Mouse (Mus musculus): ENCODE data around the gene Hsf5. TPM values are rescaled to one million over a fixed set of nuclear protein-coding genes. Genes with fewer than 3 reads are reported as not detected.

Hsf5 gene
- polyA plus RNA-seq, 1 experiment from 2014 or later, result 0.06 TPM

GRCm38 (mm10) chr11:87587211-87587874, 29.6 kb upstream of the Hsf5 start:
- no peak overlapping the region for H3K9ac ChIP-seq (ENCODE audit: low read depth, low read length)
- no peaks in the 10 kb centered on the region for H3K36me3 ChIP-seq (ENCODE audit: control insufficient read depth, insufficient read depth)
- H3K9me3 ChIP-seq (replicated peaks; ENCODE audit: control insufficient read depth, low read length), result no peaks in the 10 kb centered on the region
- WGBS (ENCODE audit: insufficient replicate concordance), result 77% methylated on average over 5 of the region's 5 CpGs
- ATAC-seq (ENCODE audit: low read depth), result no peak
- H3K4me2 ChIP-seq (ENCODE audit: low read depth, low read length), result no peak overlapping the region
- H3K27ac ChIP-seq (ENCODE audit: low read length), result no peak overlapping the region
- H3K4me1 ChIP-seq (ENCODE audit: control insufficient read depth, low read depth, low read length), result peaks cover 14% of the 10 kb centered on the region
- no peak overlapping the region for H3K4me3 ChIP-seq (ENCODE audit: low read depth, low read length)
- H3K27me3 ChIP-seq (ENCODE audit: control insufficient read depth, insufficient read depth, low read depth, low read length), result no peaks in the 10 kb centered on the region

DNA sequence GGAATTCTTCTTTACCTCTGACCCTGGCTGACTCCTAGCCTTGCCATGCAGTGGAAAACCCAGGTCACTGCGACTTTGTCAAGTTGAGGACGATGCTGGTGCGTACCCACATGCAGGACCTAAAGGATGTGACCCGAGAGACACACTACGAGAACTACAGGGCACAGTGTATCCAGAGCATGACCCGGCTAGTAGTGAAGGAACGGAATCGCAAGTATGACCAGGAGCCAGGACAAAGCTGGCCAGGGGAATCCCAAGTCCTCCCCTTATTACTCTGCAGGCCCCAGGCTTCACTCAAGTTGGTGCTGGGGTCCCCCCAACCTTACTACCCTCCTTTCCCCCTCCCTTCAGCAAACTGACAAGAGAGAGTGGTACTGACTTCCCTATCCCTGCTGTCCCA, 27.4 kb upstream of the Hsf5 start:
- no peak overlapping the region for H3K27ac ChIP-seq (ENCODE audit: low read length)
- peaks cover 33% of the 10 kb centered on the region for H3K4me1 ChIP-seq (ENCODE audit: control insufficient read depth, low read depth, low read length)
- H3K36me3 ChIP-seq (ENCODE audit: control insufficient read depth, insufficient read depth), result no peaks in the 10 kb centered on the region
- no peaks in the 10 kb centered on the region for H3K27me3 ChIP-seq (ENCODE audit: control insufficient read depth, insufficient read depth, low read depth, low read length)
- no peak overlapping the region for H3K4me3 ChIP-seq (ENCODE audit: low read depth, low read length)
- H3K9me3 ChIP-seq (replicated peaks; ENCODE audit: control insufficient read depth, low read length), result no peaks in the 10 kb centered on the region
- WGBS (ENCODE audit: insufficient replicate concordance), result 85% methylated on average over 8 of the region's 8 CpGs
- no peak overlapping the region for H3K9ac ChIP-seq (ENCODE audit: low read depth, low read length)
- no peak overlapping the region for H3K4me2 ChIP-seq (ENCODE audit: low read depth, low read length)
- ATAC-seq (ENCODE audit: low read depth), result no peak

GRCm38 (mm10) chr11:87590841-87591525, 26.0 kb upstream of the Hsf5 start:
- Histone ChIP-seq H3K27ac (ENCODE audit: low read length) (peak overlapping the region; percentile 94), H3K9ac (ENCODE audit: low read depth, low read length) (peak overlapping the region; percentile 88), H3K4me3 (ENCODE audit: low read depth, low read length) (peak overlapping the region; percentile 86), H3K27me3 (ENCODE audit: control insufficient read depth, insufficient read depth, low read depth, low read length) (no peaks in the 10 kb centered on the region), H3K9me3 (replicated peaks; ENCODE audit: control insufficient read depth, low read length) (no peaks in the 10 kb centered on the region), H3K4me1 (ENCODE audit: control insufficient read depth, low read depth, low read length) (peaks cover 45% of the 10 kb centered on the region), H3K4me2 (ENCODE audit: low read depth, low read length) (peak overlapping the region; percentile 88), H3K36me3 (ENCODE audit: control insufficient read depth, insufficient read depth) (no peaks in the 10 kb centered on the region)
- WGBS (ENCODE audit: insufficient replicate concordance), result 2% methylated on average over 25 of the region's 25 CpGs
- ATAC-seq (ENCODE audit: low read depth), result no peak

GRCm38 (mm10) chr11:87591526-87592353, 25.2 kb upstream of the Hsf5 start, which contains the start of gene Mtmr4:
Gene Mtmr4 (plus strand): TSS chr11:87592162.
- Histone ChIP-seq H3K36me3 (ENCODE audit: control insufficient read depth, insufficient read depth) (no peaks in the 10 kb centered on the region), H3K4me3 (ENCODE audit: low read depth, low read length) (peak within 1 kb of the TSS; percentile 86), H3K4me1 (ENCODE audit: control insufficient read depth, low read depth, low read length) (peaks cover 52% of the 10 kb centered on the region), H3K27me3 (ENCODE audit: control insufficient read depth, insufficient read depth, low read depth, low read length) (no peaks in the 10 kb centered on the region), H3K4me2 (ENCODE audit: low read depth, low read length) (peak within 1 kb of the TSS; percentile 88), H3K9ac (ENCODE audit: low read depth, low read length) (peak within 1 kb of the TSS; percentile 88), H3K9me3 (replicated peaks; ENCODE audit: control insufficient read depth, low read length) (no peaks in the 10 kb centered on the region), H3K27ac (ENCODE audit: low read length) (peak within 1 kb of the TSS; percentile 96)
- WGBS (ENCODE audit: insufficient replicate concordance), result under 1% methylated on average over 57 of the region's 61 CpGs
- ATAC-seq (ENCODE audit: low read depth), result peak; percentile 96

GRCm38 (mm10) chr11:87592354-87592695, 24.6 kb upstream of the Hsf5 start:
- peak overlapping the region; percentile 86 for H3K4me3 ChIP-seq (ENCODE audit: low read depth, low read length)
- peak; percentile 39; the same call in 1 of the 2 replicates for ATAC-seq (ENCODE audit: low read depth)
- peak overlapping the region; percentile 88 for H3K4me2 ChIP-seq (ENCODE audit: low read depth, low read length)
- H3K36me3 ChIP-seq (ENCODE audit: control insufficient read depth, insufficient read depth), result peaks cover under 1% of the 10 kb centered on the region; the same call in 1 of the 2 replicates
- H3K27me3 ChIP-seq (ENCODE audit: control insufficient read depth, insufficient read depth, low read depth, low read length), result no peaks in the 10 kb centered on the region
- peak overlapping the region; percentile 96 for H3K27ac ChIP-seq (ENCODE audit: low read length)
- H3K9me3 ChIP-seq (replicated peaks; ENCODE audit: control insufficient read depth, low read length), result no peaks in the 10 kb centered on the region
- peak overlapping the region; percentile 73 for H3K9ac ChIP-seq (ENCODE audit: low read depth, low read length)
- 0% methylated on average over 15 of the region's 15 CpGs for WGBS (ENCODE audit: insufficient replicate concordance)
- H3K4me1 ChIP-seq (ENCODE audit: control insufficient read depth, low read depth, low read length), result peaks cover 53% of the 10 kb centered on the region

- Histone ChIP-seq H3K36me3 (ENCODE audit: control insufficient read depth, insufficient read depth) (peaks cover 5% of the 10 kb centered on the region), H3K4me2 (ENCODE audit: low read depth, low read length) (peak overlapping the region; percentile 88), H3K27ac (ENCODE audit: low read length) (peak overlapping the region; percentile 96), H3K4me1 (ENCODE audit: control insufficient read depth, low read depth, low read length) (peaks cover 53% of the 10 kb centered on the region), H3K4me3 (ENCODE audit: low read depth, low read length) (peak overlapping the region; percentile 86), H3K9me3 (replicated peaks; ENCODE audit: control insufficient read depth, low read length) (no peaks in the 10 kb centered on the region), H3K9ac (ENCODE audit: low read depth, low read length) (peak overlapping the region; percentile 73), H3K27me3 (ENCODE audit: control insufficient read depth, insufficient read depth, low read depth, low read length) (no peaks in the 10 kb centered on the region)
- no peak for ATAC-seq (ENCODE audit: low read depth)
- WGBS (ENCODE audit: insufficient replicate concordance), result 31% methylated on average over 13 of the region's 13 CpGs
Observed at GRCm38 (mm10) chr11:87592713-87593598, 24.0 kb upstream of the Hsf5 start.

GRCm38 (mm10) chr11:87595327-87595841, 21.6 kb upstream of the Hsf5 start:
- H3K27me3 ChIP-seq (ENCODE audit: control insufficient read depth, insufficient read depth, low read depth, low read length), result no peaks in the 10 kb centered on the region
- peak overlapping the region; percentile 71 for H3K9ac ChIP-seq (ENCODE audit: low read depth, low read length)
- H3K4me2 ChIP-seq (ENCODE audit: low read depth, low read length), result peak overlapping the region; percentile 97
- peaks cover 16% of the 10 kb centered on the region for H3K36me3 ChIP-seq (ENCODE audit: control insufficient read depth, insufficient read depth)
- WGBS (ENCODE audit: insufficient replicate concordance), result 4% methylated on average over 31 of the region's 37 CpGs
- peak overlapping the region; percentile 65 for H3K4me3 ChIP-seq (ENCODE audit: low read depth, low read length)
- H3K27ac ChIP-seq (ENCODE audit: low read length), result no peak overlapping the region
- peak; percentile 18 for ATAC-seq (ENCODE audit: low read depth)
- peaks cover 43% of the 10 kb centered on the region for H3K4me1 ChIP-seq (ENCODE audit: control insufficient read depth, low read depth, low read length)
- no peaks in the 10 kb centered on the region for H3K9me3 ChIP-seq (replicated peaks; ENCODE audit: control insufficient read depth, low read length)

- no peak for ATAC-seq (ENCODE audit: low read depth)
- Histone ChIP-seq H3K27ac (ENCODE audit: low read length) (no peak overlapping the region), H3K9ac (ENCODE audit: low read depth, low read length) (peak overlapping the region; percentile 71), H3K4me3 (ENCODE audit: low read depth, low read length) (peak overlapping the region; percentile 65), H3K4me2 (ENCODE audit: low read depth, low read length) (peak overlapping the region; percentile 97), H3K9me3 (replicated peaks; ENCODE audit: control insufficient read depth, low read length) (no peaks in the 10 kb centered on the region), H3K36me3 (ENCODE audit: control insufficient read depth, insufficient read depth) (peaks cover 16% of the 10 kb centered on the region), H3K4me1 (ENCODE audit: control insufficient read depth, low read depth, low read length) (peaks cover 39% of the 10 kb centered on the region), H3K27me3 (ENCODE audit: control insufficient read depth, insufficient read depth, low read depth, low read length) (no peaks in the 10 kb centered on the region)
- 39% methylated on average over 7 of the region's 7 CpGs for WGBS (ENCODE audit: insufficient replicate concordance)
Observed at GRCm38 (mm10) chr11:87595976-87596375, 21.0 kb upstream of the Hsf5 start.
